Mouse (Mus musculus) lung, embryonic 14.5 days (tissue): ENCODE data around the gene Ptcd1. TPM values are rescaled to one million over a fixed set of nuclear protein-coding genes. Genes with fewer than 3 reads are reported as not detected.
"Not testable (repeated sequence)": the region's sequence is repeated elsewhere in the genome, so short reads cannot be mapped to it uniquely, and the experiment has no call there.

Experiments
- ATAC-seq: fragments of 200-750 bp; cut with Nextera tagmentation; 2 replicates; pipeline ENCODE4 v1.8.0; 2017; ENCODE audit warnings: mild to moderate bottlenecking, moderate TSS enrichment, moderate library complexity; ENCODE audit not compliant: insufficient read depth
- DNase-seq: peaks from one replicate; pipeline ENCODE4 v3.0.0-alpha.2; 2015
- H3K27ac ChIP-seq: fragments of 300-500 bp; sonication (generic); 2 replicates; pipeline ENCODE4 v1.5.1; 2014; ENCODE audit warnings: low read depth, mild to moderate bottlenecking, moderate library complexity
- H3K27me3 ChIP-seq: fragments of 300-500 bp; sonication (generic); 2 replicates; pipeline ENCODE4 v1.6.1; 2014; ENCODE audit warnings: low read length, control low read depth; ENCODE audit not compliant: insufficient read depth
- H3K36me3 ChIP-seq: fragments of 300-500 bp; sonication (generic); 2 replicates; pipeline ENCODE4 v1.6.1; 2014; ENCODE audit warnings: control low read depth; ENCODE audit not compliant: insufficient read depth
- H3K4me1 ChIP-seq: fragments of 300-500 bp; sonication (generic); 2 replicates; pipeline ENCODE4 v1.6.1; 2014; ENCODE audit warnings: antibody characterized with exemption, control low read depth; ENCODE audit not compliant: insufficient read depth
- H3K4me2 ChIP-seq: fragments of 300-500 bp; sonication (generic); 2 replicates; pipeline ENCODE4 v1.6.1; 2014; ENCODE audit warnings: mild to moderate bottlenecking
- H3K4me3 ChIP-seq: fragments of 300-500 bp; sonication (generic); 2 replicates; pipeline ENCODE4 v1.5.1; 2014; ENCODE audit warnings: low read depth, low read length
- H3K9ac ChIP-seq: fragments of 300-500 bp; sonication (generic); 2 replicates; pipeline ENCODE4 v1.6.1; 2014
- H3K9me3 ChIP-seq: fragments of 300-500 bp; sonication (generic); 2 replicates; pipeline ENCODE4 v1.6.1; 2016; ENCODE audit warnings: low read depth, low read length, control low read depth
- CTCF ChIP-seq: IDR thresholded peaks from 2 replicates; pipeline ENCODE4 v1.5.1; 2016; ENCODE audit warnings: antibody characterized with exemption, low read depth
- WGBS: fragments of 180-500 bp; shearing (Covaris S2); extraction: QIAGEN DNeasy Blood & Tissue Kit; methylation state at CpG from one replicate; pipeline ENCODE4 v1.1.7; 2014; 5-methylcytosine and 5-hydroxymethylcytosine counted together
- polyA plus RNA-seq: library from polyadenylated mRNA; unstranded; fragments of >200 nt; fragmentation: Nextera tagmentation; extraction: Ambion mirVana; gene quantifications from 2 replicates; pipeline ENCODE4 v1.2.1, GENCODE M21; 2014

Ptcd1 gene
- polyA plus RNA-seq, result 13.0 and 14.4 TPM in 2 replicates

DNA sequence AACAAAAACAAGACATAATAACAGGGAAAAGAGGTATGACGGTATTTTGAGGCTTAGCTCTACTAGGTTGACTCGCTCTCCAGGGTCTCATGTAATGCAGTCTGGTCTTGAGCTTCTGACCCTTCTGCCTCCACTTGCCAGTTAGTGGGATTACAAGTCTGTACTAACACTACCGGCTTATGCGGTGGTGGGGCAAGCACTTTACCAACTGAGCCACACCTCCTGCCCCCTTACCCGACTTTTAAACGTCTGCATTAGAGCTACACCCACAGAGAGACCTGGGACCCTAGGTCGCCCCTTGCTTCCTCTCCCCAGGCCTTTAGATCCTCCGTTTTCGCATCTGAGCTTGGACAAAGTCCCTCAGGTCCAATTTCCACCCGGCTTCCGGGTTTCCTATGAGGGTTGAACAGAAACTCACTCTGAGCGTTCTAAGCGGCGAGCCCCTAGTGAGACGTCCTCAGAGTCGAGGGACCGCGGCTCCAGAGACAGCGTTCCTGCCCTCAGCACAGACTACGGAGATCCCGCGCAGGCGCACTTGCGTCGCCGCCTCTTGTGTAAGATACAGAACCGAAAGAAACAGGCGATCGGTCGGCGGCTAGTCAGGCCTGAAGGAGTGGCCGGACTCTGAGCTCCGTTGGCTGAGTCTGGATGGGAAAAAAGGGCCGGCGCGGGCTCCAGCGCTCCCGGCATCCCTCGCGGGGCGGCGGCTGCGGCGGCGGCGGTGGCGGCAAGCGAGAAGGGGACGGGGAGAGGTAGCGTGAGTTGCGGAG is at the start of gene Ptcd1, which contains the start of gene Cpsf4:
Ptcd1 (minus strand) TSS at position 573 of the 770 bp plus-strand sequence.
Cpsf4 (plus strand) TSS at position 678 of the 770 bp plus-strand sequence.
- under 1% methylated on average over 51 of the region's 51 CpGs for WGBS
- peak within 1 kb of the TSS; percentile 96 for H3K4me2 ChIP-seq
- H3K36me3 ChIP-seq, result peaks cover 33% of the 10 kb centered on the region
- peak; percentile 100 for DNase-seq
- TF ChIP-seq CTCF, result no peak
- no peaks in the 10 kb centered on the region; the same call in 1 of the 2 replicates for H3K4me1 ChIP-seq
- H3K4me3 ChIP-seq, result peak within 1 kb of the TSS; percentile 95
- H3K27me3 ChIP-seq, result no peaks in the 10 kb centered on the region
- H3K27ac ChIP-seq, result peak within 1 kb of the TSS; percentile 86
- no peaks in the 10 kb centered on the region for H3K9me3 ChIP-seq
- peak within 1 kb of the TSS; percentile 97 for H3K9ac ChIP-seq
- ATAC-seq, result peak; percentile 97

DNA sequence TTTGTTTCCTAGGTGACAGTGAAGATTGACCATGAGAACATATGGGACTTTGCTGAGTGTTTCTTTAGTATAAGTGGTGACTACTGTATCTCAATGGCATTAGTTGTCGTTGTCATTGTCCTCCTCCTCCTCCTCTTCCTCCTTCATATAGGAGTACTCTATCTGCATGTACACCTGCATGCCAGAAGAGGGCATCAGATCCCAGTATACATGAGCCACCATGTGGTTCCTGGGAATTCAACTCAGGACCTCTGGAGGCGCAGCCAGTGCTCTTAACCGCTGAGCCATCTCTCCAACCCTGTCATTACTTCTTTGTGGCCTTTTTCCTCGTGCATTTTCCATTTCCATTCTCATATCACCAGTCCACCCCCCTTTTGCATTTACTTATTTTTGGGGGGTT is 47.8 kb upstream of the Ptcd1 start:
- DNase-seq (peak; percentile 8), ATAC-seq (no peak)
- H3K4me2 ChIP-seq, result no peak overlapping the region
- no peak overlapping the region for H3K4me3 ChIP-seq
- no peak overlapping the region for H3K27ac ChIP-seq
- H3K9me3 ChIP-seq, result no peaks in the 10 kb centered on the region
- H3K9ac ChIP-seq, result no peak overlapping the region
- H3K4me1 ChIP-seq, result no peaks in the 10 kb centered on the region
- no peaks in the 10 kb centered on the region for H3K27me3 ChIP-seq
- peak; percentile 41 for TF ChIP-seq CTCF
- peaks cover 53% of the 10 kb centered on the region for H3K36me3 ChIP-seq
- WGBS, result 59% methylated on average over 4 of the region's 4 CpGs

DNA sequence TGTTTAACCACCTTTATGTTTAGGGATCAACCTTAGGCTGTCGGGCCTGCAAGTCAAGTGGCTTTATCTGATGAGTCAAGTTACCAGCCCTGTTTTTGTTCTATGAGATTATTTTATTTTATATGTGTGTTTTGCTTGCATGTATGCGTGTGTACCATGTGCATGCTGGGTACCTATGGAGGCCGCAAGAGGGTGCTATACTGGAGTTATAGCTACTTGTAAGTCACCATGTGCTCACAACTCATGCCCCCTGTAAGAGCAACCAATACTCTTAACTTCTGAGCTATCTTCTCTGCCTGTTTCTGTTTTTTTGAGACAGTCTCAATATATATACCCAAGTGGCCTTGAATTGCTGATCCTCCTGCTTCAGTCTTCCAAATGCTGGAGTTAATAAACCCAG is 46.6 kb upstream of the Ptcd1 start:
- WGBS, result 88% methylated on average over 3 of the region's 3 CpGs
- Histone ChIP-seq H3K36me3 (peaks cover 44% of the 10 kb centered on the region), H3K27ac (no peak overlapping the region), H3K4me3 (no peak overlapping the region), H3K9ac (no peak overlapping the region), H3K9me3 (no peaks in the 10 kb centered on the region), H3K27me3 (no peaks in the 10 kb centered on the region), H3K4me1 (no peaks in the 10 kb centered on the region), H3K4me2 (no peak overlapping the region)
- no peak for TF ChIP-seq CTCF
- no peak for ATAC-seq
- no peak for DNase-seq

DNA sequence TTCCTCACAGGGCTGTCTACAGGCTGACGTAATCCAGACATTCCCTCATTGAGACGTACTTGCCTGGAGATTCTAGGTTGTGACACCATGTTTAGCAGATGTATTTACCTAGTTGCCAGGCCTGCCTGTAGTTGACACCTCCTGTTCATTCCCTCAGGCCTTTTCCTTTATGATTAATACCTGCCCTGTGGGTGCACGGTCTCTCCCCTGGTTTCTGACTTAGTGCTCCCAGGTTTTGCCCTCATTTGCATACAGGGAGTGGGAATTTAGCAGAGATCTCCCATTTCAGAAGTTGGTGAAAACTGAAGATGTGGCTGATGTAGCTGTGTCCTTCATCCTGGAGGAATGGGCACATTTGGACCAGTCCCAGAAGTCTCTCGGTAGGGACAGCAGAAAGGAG is 45.3 kb upstream of the Ptcd1 start:
- H3K9me3 ChIP-seq, result no peaks in the 10 kb centered on the region
- H3K9ac ChIP-seq, result no peak overlapping the region
- no peaks in the 10 kb centered on the region for H3K27me3 ChIP-seq
- H3K4me1 ChIP-seq, result no peaks in the 10 kb centered on the region
- no peak for DNase-seq
- H3K27ac ChIP-seq, result no peak overlapping the region
- H3K36me3 ChIP-seq, result peaks cover 41% of the 10 kb centered on the region
- H3K4me2 ChIP-seq, result no peak overlapping the region
- no peak for ATAC-seq
- H3K4me3 ChIP-seq, result no peak overlapping the region
- 89% methylated on average over 4 of the region's 4 CpGs for WGBS
- TF ChIP-seq CTCF, result no peak

DNA sequence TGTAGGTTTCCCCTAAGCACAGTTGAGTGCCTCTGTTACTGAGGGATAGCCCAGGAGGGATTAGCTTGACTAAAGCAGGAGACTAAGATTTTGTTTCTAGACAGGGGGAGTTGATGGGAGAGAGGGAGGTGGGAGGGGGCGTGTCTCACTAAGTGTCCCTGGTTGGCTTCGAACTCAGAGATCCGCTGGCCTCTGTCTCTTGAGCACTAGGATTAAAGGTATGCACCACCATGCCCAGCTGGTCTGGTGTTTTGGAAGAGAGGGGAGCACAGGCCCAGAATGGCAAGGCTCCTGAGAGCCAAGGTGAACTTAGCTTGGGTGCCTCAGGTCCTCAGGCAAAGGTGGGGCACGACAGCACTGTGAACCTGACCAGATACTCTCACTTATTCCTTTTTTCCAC is 44.4 kb upstream of the Ptcd1 start:
- Histone ChIP-seq H3K36me3 (peaks cover 44% of the 10 kb centered on the region), H3K4me1 (no peaks in the 10 kb centered on the region), H3K27ac (no peak overlapping the region), H3K27me3 (no peaks in the 10 kb centered on the region), H3K4me3 (no peak overlapping the region), H3K9me3 (no peaks in the 10 kb centered on the region), H3K4me2 (no peak overlapping the region), H3K9ac (no peak overlapping the region)
- ATAC-seq (no peak), DNase-seq (no peak)
- no peak for TF ChIP-seq CTCF
- 90% methylated on average over 4 of the region's 4 CpGs for WGBS

DNA sequence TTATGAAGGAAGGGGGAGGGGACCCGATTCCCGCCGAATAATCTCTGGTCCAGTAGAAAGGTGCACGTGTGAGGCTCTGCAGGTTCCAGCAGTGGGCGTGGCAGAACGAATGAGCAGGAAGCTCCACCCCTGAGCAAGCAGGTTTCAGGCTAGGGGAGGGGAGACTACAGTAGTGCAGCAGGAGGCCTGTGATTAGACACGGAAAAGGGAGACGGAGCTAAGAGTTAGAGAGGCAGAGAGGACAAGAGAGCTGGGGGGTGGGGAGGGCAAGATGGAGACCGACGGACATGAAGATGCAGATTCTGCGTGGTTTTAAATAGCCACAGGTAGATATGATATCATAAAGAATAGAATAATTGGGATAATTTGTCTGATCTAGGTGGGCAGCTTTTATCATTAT is 41.5 kb upstream of the Ptcd1 start:
- peaks cover 43% of the 10 kb centered on the region for H3K36me3 ChIP-seq
- not testable (repeated sequence) for H3K27ac ChIP-seq, ATAC-seq, H3K4me2 ChIP-seq, H3K4me1 ChIP-seq, H3K4me3 ChIP-seq, H3K9ac ChIP-seq, H3K27me3 ChIP-seq, DNase-seq, H3K9me3 ChIP-seq
- WGBS, result 47% methylated on average over 11 of the region's 11 CpGs

DNA sequence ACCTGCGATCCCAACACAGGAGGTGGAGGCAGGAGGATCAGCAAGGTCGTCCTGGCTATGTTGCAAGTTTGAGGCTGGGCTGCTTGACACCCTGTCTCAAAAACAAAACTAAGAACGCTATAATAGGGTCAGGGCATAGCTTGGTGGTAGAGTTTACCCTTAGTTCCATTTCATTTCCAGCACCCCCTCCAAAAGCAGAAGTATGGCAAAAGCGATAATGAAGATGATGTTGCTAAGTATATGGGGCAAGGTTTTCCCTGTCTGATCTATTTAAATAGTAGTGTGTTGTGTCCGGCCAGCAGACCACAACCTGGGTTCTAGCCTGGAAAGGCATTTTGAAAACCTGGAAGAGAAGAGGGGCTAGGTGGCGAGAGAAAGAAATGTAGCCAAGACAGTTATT is 41.0 kb upstream of the Ptcd1 start:
- no peak for TF ChIP-seq CTCF
- Histone ChIP-seq H3K9ac (no peak overlapping the region), H3K27ac (no peak overlapping the region), H3K4me3 (no peak overlapping the region), H3K36me3 (peaks cover 39% of the 10 kb centered on the region), H3K9me3 (no peaks in the 10 kb centered on the region), H3K27me3 (no peaks in the 10 kb centered on the region), H3K4me1 (no peaks in the 10 kb centered on the region; the same call in 1 of the 2 replicates), H3K4me2 (no peak overlapping the region)
- 85% methylated on average over 5 of the region's 6 CpGs for WGBS
- ATAC-seq (no peak), DNase-seq (no peak)
